21 mouse cellular contexts compared by ENCODE assay signal in the genomic region with DNA sequence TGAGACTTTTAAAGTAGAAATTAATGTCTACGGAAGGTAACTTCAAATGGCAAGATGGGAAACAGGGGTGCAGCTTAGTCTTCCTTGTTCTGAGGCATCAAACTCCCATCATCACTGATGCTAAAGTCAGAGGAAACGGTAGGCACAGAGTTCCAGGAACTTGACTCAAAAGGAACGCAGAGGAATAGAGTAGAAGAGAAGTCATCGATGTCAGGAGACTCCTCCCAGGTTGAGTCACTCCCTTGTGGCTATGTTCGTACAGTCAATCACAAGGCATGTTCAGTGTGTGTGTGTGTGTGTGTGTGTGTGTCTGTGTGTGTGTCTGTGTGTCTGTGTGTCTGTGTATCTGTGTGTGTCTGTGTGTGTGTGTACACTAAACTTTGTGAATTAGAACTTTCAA.
"Had no signal": no experiment of that assay in that cellular context is flagged by ENCODE, and none has a peak within 500 bp of the region (broad histone marks: within the 10 kb centered on the region; RNA-seq: fewer than 3 reads in every experiment).

No protein-coding gene starts in this region.

- H3K9me3 ChIP-seq: limb, embryonic 13.5 days; liver, embryonic 13.5 days; stomach, embryonic 15.5 days had no signal

- ATAC-seq: intestine, postnatal 0 days had no signal

- H3K36me3 ChIP-seq: limb, embryonic 13.5 days; liver, embryonic 13.5 days; stomach, embryonic 15.5 days had no signal

- H3K27ac ChIP-seq: kidney, postnatal 0 days; layer of hippocampus, adult 2 months; left cerebral cortex, adult 2 months; limb, embryonic 13.5 days; liver, embryonic 13.5 days; macrophage; stomach, embryonic 15.5 days had no signal

- H3K9ac ChIP-seq: limb, embryonic 13.5 days; liver, embryonic 13.5 days; stomach, embryonic 15.5 days had no signal

- H3K4me2 ChIP-seq: limb, embryonic 13.5 days; liver, embryonic 13.5 days; stomach, embryonic 15.5 days had no signal

- H3K4me3 ChIP-seq: layer of hippocampus, adult 2 months; left cerebral cortex, adult 2 months; limb, embryonic 13.5 days; liver, embryonic 13.5 days; stomach, embryonic 15.5 days had no signal

- H3K27me3 ChIP-seq: limb, embryonic 13.5 days; liver, embryonic 13.5 days; stomach, embryonic 15.5 days had no signal

- DNase-seq: kidney, adult 2 months; kidney, postnatal 25 days; layer of hippocampus, adult 9-11 months; layer of hippocampus, postnatal 36 days; liver, embryonic 13.5 days; lung, adult 2 months; lung, postnatal 14 days; midbrain, embryonic 14.5 days; retina, postnatal 1 day; right cerebral cortex, postnatal 25 days; spleen, adult 18-20 months; thymus, adult 18-20 months; thymus, postnatal 14 days; thymus, postnatal 4 days had no signal

- H3K4me1 ChIP-seq: liver, embryonic 13.5 days; stomach, embryonic 15.5 days had no signal
